Mouse (Mus musculus) testis, adult 2 months (tissue): ENCODE results near the gene Zscan21.

ENCODE experiments used
- CTCF ChIP-seq: fragments of 200-500 bp; IDR thresholded peaks from 2 replicates; pipeline ENCODE4 v1.5.1; 2012; ENCODE audit warnings: low read depth, mild to moderate bottlenecking, inconsistent platforms, low read length, moderate library complexity; ENCODE audit not compliant: control insufficient read depth, insufficient read depth, insufficient replicate concordance
- POLR2A ChIP-seq: fragments of 200-500 bp; IDR thresholded peaks from 2 replicates; pipeline ENCODE4 v1.6.1; 2012; ENCODE audit warnings: low read depth, mild to moderate bottlenecking, inconsistent platforms, low read length, moderate library complexity; ENCODE audit not compliant: control insufficient read depth

DNA sequence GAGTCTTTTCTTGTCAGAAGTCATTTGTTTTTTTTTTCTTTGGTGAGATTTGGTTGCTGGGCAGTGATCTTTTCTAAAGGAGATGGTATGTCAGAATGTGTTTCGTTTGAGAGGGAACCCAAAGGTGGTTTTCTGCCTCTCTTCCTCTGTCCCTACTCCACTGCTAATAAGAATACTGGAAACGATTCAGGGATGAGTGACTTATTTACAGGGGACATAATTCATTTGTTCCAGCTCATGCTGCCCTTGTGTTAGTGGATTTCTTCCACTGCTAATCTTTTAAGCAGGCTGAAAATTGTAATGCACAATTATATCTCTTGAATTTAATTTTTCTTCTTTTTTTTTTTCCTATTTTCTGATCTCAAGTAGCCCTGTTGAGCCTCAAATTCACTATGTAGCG is 29.9 kb upstream of the Zscan21 start:
- no peak for TF ChIP-seq CTCF
- no peak for TF ChIP-seq POLR2A
